In genomic region chr13:104074731-104075130, GRCm38 (mm10) we compare ENCODE assay signal across 9 mouse cellular contexts. TPM values are rescaled to one million over a fixed set of nuclear protein-coding genes. Genes with fewer than 3 reads are reported as not detected.
DNase-seq lines count a peak whose midpoint lies in the region; TF ChIP-seq lines count a peak whose summit lies in the region.
"Had no signal": no experiment of that assay in that cellular context is flagged by ENCODE, and none has a peak within 500 bp of the region (broad histone marks: within the 10 kb centered on the region; RNA-seq: fewer than 3 reads in every experiment).

No protein-coding gene starts in this region.

- peak overlapping the region; percentile 46 for H3K4me3 ChIP-seq in gastrocnemius, adult 2 months
- H3K4me3 ChIP-seq in cerebellum, adult 2 months (replicated peaks; ENCODE audit: insufficient read depth, low read depth, low read length), result no peak overlapping the region
- H3K4me3 ChIP-seq: hindbrain, embryonic 15.5 days had no signal

- intact Hi-C loops in gastrocnemius, adult 2 months (cut with DNase I), result no loop called here

- no peaks in the 10 kb centered on the region for H3K4me1 ChIP-seq in cerebellum, adult 2 months (ENCODE audit: control insufficient read depth, insufficient read depth, low read length)
- H3K4me1 ChIP-seq: hindbrain, embryonic 15.5 days had no signal

- no peak for TF ChIP-seq CTCF in gastrocnemius, adult 2 months (IDR thresholded peaks at IDR 0.05)
- TF ChIP-seq CTCF in cerebellum, adult 2 months (IDR thresholded peaks at IDR 0.05; ENCODE audit: borderline replicate concordance, insufficient read depth, low read depth, low read length), result no peak

- 82% methylated on average over 10 of the region's 10 CpGs for WGBS in cerebellum, adult 2 months

- H3K27ac ChIP-seq in gastrocnemius, adult 2 months, result 0 out of 2 replicates have a peak overlapping the region, but pooled peaks have one; percentile 7
- H3K27ac ChIP-seq in cerebellum, adult 2 months (ENCODE audit: insufficient read depth, low read length), result no peak overlapping the region
- H3K27ac ChIP-seq: hindbrain, embryonic 15.5 days had no signal

- peak; percentile 62 for DNase-seq in adipocyte (ENCODE audit: low spot score)
- DNase-seq in gastrocnemius, adult 2 months, result peak; percentile 59
- DNase-seq in kidney, adult 8-10 months, result peak; percentile 32 to 43
- peak; percentile 74 for DNase-seq in lung, postnatal 14 days
- DNase-seq in frontal cortex, postnatal 10 days (ENCODE audit: low spot score in 2 of 2), result no peak
- no peak for DNase-seq in ovary, postnatal 14 days (ENCODE audit: low spot score)
- no peak for DNase-seq in testis, postnatal 14 days (ENCODE audit: low spot score)
- DNase-seq in cerebellum, adult 2 months, result no peak

- no peak for TF ChIP-seq POLR2A in cerebellum, adult 2 months (IDR thresholded peaks at IDR 0.05; ENCODE audit: borderline replicate concordance, insufficient read depth, low read length)

- no peaks in the 10 kb centered on the region for H3K27me3 ChIP-seq in cerebellum, adult 2 months (ENCODE audit: control insufficient read depth, insufficient read depth, low read length)
- H3K27me3 ChIP-seq: hindbrain, embryonic 15.5 days had no signal

RNA-seq across cellular contexts. Expression of gene Nln, which starts 34.7 kb away (rescaled TPM):
- 1 to 10 TPM; 6.7 to 7.3 TPM for total RNA-seq in gastrocnemius, adult 2 months (2021)
- polyA plus RNA-seq in cerebellum, adult 2 months (2012; rRNA removed), result 12.9 and 13.5 TPM in 2 replicates

RNA-seq across cellular contexts. Expression of gene Sgtb, which starts 34.8 kb away (rescaled TPM):
- under 1 TPM; 0.61 to 0.73 TPM for total RNA-seq in gastrocnemius, adult 2 months (2021)
- 40.5 and 41.0 TPM in 2 replicates for polyA plus RNA-seq in cerebellum, adult 2 months (2012; rRNA removed)

Comparison
In these comparisons a context has a peak if more than half of its experiments do, and no peak if none do; other contexts are left out.
1. DNase-seq: peak in adipocyte (single experiment), gastrocnemius, adult 2 months (single experiment), kidney, adult 8-10 months (2 of 2) and lung, postnatal 14 days (single experiment); none in frontal cortex, postnatal 10 days (0 of 2), ovary, postnatal 14 days (single experiment), testis, postnatal 14 days (single experiment) and cerebellum, adult 2 months (0 of 2).